Mouse (Mus musculus) cerebellum, postnatal 4 days (tissue): ENCODE data around the gene Syngr4.
"Not testable (repeated sequence)": the region's sequence is repeated elsewhere in the genome, so short reads cannot be mapped to it uniquely, and the experiment has no call there.

Experiments used
- DNase-seq, 2 experiments: peaks; one replicate each; pipeline ENCODE4 v3.0.0; 2022; ENCODE audit warnings: low spot score in 2 of 2, mixed read lengths in 1 of 2

The Syngr4 gene

DNA sequence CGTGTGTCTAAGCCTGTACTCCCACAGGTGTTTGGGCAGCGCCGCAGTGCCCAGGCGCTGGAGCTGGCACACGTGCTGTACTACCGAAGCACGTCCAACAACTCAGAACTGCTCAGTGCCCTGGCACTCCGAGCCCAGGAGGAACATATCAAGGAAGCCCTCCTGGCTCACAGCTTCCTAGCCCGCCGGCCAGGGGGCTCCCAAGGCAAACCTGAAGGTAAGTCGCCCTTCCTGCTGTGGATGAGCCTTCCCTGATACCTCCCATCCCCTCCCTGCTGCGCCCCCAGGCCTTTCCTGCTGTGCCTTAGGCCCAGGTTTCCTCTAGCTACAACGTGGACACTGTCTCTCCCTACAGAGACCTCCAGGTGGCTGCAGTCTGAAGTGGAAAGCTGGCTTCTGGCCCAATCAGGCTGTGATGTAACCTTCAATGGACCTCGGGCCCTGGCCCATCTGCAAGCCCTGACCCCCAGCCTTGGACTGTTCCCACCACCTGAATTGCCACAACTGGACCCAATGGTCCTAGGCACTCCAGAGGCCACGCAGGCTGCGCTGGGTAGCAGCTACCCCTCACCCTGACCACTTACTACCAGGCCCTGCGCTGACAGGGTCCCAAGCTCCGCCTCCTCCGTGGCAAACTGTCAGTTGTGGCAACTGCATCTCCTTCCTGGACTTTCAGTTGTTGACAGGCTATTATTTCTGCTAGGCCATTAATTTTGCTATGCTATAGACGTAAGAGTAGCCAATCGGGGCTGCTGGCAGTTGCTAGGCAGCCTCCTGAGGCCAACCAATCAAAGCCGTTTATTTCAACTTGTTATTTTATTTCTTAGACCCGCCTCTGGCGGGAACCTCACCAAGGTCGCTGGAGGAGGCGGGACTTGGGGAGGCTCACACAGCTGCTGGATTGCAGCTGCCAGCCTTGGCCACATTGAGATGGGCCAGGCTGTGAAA, 19.8 kb upstream of the Syngr4 start:
- peak in 1 of 2 experiments; percentile 54 for DNase-seq

DNA sequence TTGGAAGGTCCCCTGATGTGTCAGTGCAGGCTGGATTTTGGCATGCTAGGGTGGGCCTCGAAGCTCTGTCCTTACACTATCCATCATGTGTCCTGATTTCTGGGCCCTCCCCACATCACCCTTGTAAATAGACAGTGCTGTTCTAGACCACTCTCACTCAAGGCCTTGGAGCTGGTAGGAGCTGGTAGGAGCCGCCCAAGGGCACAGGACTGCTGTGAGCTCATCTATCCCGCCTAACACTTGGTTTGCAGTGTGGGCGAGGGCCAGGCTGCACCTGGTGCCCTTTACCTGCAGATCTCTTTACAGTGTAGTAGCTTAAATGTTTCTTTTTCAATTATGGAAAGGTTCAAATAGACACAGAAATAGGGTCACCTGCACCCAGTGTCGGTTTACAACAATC, 18.5 kb upstream of the Syngr4 start:
- DNase-seq, result no peak

DNA sequence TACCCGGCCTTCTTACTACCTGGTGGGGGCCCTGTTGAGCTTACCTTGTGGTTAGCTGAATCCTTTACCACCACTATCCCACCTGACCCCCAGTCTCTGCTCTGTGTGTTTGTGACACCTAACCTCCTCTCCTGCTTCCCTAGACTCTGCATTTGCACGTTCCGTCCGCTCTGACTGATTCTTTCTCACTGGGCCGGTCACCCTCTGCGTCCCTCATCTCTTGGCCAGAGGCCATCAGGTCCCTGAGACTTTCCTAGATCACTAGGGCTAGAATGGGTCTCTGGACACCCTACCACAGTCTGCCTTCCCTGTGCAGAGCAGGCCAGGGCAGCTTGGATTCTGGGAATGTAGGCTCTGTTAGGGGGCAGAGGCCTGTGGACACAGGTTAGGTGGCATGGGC, 17.6 kb upstream of the Syngr4 start:
- DNase-seq, result no peak

DNA sequence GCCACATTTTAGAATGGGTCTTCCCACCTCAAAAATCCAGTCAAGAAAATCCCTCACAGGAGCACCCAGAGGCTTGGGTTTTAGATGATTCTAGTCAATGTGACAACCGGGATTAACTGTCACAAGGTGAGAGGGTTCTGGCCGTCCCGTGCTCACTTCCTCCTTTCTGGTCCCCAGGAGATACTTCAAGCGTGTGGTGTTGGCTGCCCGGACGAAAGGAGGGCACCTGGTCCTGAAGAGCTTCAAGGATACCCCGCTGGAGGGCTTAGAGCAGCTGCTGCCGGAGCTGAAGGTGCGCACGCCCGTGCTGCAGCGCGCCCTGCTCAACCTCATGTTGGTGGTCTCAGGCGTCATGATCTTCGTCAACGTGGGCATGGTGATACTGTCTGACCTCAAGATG, 12.6 kb upstream of the Syngr4 start:
- DNase-seq, result no peak

DNA sequence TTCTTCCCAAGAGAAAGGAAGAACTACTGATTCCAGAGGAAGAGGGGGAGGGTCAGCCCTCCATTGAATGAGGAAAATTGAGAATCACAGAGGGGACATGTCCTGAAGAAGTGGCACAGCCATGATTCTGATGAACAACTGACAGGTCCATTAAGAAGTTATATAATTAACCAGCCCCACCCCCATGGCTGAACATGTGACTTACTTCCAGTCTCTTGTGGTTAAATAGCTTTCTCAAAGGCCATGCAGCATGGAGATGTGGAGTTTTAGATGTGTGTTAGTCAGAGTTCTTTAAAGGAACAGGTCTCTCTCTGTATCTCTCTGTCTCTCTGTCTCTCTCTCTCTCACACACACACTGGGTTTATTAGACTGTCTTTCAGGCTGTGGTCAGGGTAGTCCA, 11.9 kb upstream of the Syngr4 start:
- DNase-seq, result no peak

DNA sequence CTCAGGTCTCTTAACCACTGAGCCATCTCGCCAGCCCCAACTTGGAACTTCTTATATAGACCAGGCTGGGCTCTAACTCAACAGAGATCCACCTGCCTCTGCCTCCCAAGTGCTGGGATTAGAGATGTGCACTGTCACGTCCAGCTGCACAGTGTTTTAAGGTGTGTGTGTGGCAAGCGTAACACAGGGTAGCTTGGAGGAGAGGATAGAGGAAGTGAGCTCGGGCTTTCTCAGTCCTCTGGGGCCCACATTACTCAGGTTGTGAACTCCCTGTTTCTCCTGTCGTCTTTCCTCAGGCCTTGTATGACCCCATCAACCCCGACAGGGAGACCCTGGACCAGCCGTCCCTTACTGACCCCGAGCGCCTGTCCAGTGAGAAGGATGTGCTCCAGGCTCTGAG, 10.1 kb upstream of the Syngr4 start:
- DNase-seq, result no peak

DNA sequence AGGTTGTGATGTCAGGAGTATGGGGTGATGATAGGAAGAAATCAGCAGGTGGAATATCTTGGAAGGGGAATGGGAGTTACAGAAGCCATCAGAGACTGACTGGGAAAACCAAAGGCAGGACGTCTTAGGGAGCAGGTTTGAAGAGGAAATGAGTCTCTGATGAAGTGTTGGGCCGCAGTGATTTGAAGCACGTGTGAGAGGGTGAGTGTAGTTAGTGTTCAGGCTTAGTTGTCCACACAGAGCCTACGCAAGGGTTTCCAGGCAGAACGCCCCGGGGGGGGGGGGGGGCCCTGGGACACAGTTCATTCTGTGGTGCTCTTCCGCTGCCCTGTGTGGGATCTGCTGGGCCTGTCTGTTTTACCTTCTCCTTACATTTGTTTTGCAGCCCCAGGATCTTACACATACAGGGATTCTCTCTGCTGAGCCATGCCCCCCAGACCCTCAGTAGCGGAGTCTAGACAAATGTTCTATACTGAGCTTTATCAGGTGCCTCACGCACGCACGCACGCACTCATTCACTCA, 6.0 kb upstream of the Syngr4 start:
- no peak for DNase-seq

DNA sequence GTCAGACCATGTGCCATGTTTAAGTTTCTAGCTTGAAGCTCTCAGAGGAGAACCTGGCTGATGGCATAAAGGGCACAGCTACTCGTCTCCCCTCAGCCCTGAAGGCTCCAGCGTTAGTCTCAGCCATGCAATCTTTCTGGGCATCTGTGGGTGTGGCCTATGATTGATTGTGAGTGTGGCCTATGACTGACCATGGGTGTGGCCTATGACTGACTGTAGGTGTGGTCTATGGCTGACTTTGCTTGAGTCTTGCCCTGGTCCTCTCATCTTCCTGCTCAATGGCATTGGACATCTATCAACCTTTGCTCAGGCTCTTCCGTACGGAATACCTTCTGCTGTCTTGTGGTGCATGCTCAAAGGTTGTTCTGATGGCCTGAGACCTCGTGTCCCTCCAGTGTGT, 5.0 kb upstream of the Syngr4 start:
- DNase-seq, result no peak

DNA sequence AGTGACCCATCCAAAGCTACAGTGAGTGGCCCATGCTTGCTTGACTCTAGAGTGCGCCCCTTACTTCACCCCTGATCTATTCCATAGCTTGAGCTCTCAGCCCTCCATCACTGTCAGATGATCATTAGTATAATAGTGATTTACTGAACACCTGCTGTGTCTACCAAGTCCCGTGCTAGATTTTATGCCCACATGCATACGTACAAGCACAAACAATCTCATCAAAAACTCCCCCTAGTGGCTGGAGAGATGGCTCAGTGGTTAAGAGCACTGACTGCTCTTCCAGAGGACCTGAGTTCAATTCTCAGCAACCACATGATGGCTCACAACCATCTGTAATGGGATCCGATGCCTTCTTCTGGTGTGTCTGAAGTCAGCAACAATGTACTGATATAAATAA, 1.6 kb upstream of the Syngr4 start:
- not testable (repeated sequence) for DNase-seq

DNA sequence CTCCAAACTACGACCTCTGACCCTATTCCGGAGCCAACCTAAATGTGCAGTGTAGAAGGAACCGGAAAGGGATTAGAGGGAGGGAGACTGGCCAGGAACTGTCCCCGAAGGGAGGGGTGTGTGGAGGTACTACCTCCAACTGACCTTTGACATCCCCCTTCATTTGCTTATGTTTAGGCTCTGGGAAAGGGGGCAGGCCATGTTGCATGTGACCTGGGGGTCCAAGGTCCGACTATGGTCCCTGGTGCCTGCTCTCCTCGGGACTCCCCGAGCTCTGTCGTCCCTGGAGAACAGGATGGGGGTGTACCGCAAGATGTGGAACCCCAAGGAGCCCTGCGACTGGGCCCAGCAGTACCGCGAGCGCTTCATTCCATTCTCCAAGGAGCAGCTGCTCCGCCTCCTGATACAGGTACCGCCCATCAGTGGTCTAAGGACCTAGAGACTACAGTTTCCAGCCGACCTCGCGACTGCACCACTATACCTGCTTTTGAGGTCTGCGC, 794 bp upstream of the Syngr4 start:
- no peak for DNase-seq

DNA sequence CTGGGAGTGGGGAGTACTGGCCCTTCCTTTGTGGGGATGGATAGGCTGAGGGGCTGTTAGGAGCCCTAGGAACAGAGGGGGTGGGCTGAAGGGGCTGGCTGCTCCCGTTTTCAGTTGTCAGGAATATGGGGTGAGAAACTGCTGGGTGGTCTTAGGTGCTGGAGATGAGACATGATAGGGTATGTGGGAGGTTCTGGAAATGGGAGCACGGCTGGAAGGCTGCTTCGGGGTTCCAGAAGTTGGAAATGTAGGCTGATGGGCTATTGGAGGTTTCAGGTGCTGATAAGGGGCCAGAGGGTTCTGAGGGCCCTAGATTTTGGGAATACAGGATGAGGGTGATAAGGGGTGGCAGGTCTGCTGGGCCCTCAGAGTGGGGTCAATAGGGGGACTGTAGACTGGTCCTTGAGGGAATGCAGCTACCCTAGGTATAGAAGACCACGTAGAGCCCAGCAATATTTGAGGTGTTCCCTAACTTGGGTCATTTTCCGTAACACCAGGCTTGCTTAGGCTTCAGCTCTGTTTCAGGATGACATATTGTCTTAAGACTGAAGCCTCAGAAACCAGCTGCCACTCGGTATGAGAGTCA, 490 bp downstream of the Syngr4 start:
- no peak for DNase-seq

DNA sequence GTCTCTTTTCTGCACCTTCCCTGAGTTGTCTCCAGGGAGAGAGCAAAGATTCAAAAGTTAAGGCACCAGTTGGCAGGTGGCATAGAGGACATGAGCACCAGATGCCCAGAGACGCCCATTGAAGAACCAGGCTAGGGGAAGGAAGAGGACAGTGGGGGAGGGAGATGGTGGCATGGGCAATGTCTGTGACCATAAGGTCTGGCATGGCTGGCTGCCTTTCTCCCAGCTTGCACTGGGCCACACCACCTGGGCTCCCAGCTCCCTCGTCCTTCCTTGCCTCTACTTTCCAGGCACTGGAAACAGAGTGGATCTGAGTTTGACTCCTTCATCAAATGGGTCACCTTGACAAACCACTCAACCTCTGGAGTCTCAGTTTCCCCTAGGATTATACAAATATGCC, 3.9 kb downstream of the Syngr4 start:
- no peak for DNase-seq

DNA sequence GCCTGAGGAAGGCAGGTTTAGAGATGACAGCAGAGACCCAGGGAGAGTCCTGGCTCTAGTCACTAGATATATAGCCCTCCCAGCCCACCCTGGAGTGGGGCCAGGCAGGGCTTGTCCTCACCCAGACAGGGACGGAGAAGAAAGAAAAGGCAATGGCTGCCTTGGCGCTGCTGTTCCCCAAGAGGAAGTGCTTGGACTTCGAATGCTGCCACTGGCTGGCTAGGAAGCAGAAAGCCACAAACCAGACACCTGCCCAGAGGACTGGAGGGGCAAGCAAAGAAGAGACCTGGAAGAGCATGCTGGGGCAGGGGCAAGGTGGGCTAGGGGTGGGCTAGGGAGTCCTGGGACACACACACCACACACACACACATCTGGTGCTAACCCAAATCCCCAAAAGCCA, 9.3 kb downstream of the Syngr4 start:
- DNase-seq, result no peak

DNA sequence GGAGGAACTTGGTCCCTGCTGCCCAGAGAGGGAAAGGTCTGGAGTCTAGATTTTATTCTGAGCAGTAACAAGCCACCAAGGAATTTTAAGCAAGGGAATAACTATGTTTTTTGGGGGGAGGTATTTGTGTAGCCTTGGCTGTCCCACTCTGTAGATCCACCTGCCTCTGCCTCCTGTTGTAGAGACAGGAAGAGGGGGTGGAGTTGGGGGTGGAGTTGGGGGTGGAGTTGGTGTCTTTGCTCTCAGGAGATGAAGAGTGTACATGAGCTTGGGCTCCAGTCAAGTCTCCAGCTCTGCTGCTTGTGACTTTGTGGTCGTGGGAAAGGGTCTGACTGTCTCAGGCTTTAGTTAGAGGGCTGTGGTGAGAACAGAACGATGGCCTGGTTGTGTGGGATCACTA, 15.5 kb downstream of the Syngr4 start:
- no peak for DNase-seq

DNA sequence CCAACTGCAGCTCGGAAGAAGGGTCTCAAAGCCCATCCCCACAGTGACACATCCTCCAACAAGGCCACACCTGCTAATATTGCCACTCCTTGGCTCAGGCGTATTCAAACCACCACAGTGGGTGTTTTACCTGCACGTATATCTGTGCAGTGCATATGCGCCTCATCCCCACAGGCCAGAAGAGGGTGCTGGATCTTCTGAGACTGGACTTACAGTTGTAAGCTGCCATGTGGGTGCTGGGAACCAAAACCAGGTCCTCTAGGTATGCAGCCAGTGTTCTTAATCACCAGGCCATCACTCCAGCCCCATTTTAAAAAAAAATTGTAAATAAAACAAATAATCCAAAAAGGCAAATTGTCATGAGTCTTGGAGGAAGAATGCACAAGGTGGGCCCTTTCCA, 16.0 kb downstream of the Syngr4 start:
- DNase-seq, result no peak

DNA sequence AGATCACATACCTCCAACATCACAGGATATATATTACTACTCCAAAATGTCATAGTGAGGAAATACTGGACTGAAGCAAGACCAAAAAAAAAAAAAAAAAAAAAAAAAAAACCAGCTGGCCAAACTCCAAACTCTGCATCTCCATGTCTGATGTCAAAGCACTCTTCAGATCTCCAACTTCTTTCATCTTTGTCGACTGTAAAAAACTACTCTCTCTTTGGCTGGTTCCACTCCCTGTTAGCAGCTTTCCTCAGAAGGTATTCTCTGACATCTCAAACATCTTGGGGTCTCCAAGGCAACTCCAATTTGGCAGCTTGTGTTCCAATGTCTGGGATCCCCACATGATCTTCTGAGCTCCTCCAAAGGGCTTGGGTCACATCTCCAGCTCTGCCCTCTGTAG, 18.2 kb downstream of the Syngr4 start, which contains the start of gene Grin2d:
Gene Grin2d (minus strand): TSS at position 101 of the 400 bp plus-strand sequence.
- not testable (repeated sequence) for DNase-seq

DNA sequence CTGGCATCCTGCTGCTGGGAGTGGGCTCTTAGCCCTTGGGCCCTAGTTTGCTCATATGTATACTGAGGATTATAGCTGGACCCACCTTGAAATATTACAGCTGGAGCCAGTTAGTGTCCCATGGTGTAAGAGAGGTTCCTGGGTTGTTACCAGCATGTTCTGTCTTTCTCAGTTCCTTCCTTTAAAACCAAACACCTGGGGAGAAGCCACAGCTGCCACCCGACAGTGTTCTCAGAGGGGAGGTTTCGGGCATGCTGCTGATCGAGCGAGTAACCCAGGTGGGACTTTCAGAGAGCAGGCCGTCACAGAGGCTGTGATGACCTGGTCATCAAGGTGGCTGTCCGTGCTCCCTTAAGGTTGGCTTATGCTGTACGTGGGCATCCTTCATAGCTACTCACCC, 19.6 kb downstream of the Syngr4 start:
- no peak for DNase-seq

DNA sequence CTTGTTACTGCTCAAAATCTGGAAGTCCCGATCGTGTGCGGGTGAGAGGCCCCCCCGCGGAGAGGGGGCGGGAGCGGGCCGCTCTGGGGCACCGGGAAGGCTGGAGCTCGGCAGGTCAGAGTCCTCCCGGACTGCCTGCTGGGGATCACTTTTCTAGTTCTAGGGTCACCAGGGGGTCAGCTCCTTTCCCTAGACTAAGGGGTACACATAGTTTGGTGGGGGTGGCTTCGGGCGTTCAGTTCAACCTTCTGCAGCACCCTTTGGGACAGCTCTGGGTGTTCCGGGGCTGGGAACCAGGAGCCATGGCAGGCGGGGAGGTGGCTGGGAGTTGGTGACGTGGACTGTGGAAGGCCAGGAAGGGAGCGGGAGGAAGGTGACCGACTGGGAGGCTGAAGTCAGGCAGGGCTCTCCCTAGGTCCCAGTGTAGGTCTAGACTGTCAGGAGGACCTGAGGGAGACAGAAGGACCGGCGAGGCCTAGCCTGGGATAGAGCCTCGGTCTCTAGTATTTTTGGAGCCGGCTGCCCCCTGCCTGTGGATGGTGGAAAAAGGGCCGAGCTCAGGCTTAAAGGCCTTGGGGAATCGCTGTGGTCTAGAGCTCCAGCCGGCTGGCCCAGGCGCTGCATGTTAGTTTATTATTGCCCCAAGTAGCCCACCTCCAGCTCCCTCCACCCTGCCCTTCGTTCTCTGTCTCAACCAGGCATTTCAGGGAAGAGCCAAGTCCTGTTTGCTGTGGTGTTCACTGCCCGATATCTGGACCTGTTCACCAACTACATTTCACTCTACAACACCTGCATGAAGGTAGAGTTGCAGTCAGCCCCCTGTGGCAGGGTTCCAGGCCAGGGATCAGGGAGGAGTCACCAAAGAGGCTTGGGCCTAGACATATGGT, 23.2 kb downstream of the Syngr4 start:
- peak in 1 of 2 experiments; percentile 68 for DNase-seq

DNA sequence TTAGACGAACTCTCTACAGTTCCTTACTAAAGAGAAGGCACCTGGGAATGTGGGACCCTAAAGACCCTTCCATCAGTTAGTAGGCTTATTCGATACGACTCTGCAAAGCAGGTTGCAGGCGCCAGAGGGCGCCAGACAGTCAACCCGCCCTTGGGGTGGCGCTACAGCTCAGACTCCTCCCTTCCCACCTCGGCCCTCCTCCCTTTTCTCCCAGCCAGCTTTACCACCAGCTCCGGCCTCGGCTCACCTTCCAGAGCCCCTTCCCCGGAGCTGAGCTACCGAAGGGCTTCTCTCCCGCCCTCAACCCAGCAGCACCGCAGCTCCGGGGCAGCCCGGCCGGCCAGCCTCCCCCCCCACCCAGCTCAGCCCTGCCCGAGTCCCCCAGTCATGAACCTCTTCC, 23.9 kb downstream of the Syngr4 start, which contains the start of gene Kdelr1:
Gene Kdelr1 (plus strand): TSS at position 149 of the 400 bp plus-strand sequence.
- peak; percentile 91 to 95 for DNase-seq

DNA sequence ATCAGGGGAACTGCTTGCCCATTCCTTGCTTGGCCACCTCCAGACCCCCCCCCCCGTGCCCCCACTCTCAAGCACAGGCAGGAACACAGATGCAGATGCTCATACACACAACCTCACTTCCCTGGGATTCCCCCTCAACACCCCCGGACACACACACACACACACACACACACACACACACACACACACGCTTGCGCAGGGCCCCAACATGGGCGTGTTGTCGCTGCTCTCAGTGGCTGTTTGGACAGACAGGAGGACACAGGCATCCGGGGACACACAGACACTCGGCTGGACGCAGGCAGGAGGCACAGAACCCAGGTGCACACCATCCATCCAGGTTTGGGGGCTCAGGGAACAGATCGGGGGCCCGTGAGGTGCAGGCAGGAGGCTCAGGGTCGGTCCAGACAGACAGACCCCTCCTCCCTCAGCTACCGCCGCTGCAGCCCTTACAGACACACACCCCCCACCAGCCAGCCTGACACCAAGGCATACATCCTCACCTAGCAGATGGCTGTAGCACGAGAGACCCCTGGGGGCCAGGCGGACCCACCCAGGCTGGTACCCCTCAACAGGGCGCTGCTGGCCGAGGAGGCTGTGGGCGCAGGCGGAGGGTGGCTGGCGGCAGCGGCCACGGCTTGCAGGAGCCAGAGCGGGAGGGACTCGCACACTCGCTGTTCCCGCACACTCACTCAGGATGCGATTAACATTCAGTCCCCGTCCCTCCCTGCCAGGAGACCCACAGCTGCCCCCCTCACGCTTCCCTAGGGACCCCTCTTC, 26.0 kb downstream of the Syngr4 start:
- DNase-seq, result peak in 1 of 2 experiments; percentile 34

DNA sequence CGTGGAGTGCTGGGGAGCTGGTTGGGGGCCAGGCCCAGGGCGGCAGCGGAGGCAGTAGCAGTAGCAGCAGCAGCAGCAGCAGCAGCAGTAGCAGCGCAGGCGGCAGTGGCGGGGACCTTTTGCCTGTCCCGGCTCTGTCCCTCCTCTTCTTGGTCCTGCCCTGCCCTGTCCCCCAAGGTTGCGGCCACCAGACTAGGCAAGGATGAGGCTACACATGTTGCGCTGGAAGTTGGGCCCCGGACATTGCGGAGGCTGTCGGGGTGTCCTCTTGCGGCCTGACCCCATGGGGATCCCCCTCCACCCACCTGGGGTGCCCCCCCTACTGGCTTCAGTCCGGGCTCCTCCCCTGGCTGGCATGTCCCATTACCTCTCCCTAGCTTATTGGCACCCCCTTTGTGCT, 26.7 kb downstream of the Syngr4 start:
- DNase-seq, result peak in 1 of 2 experiments; percentile 29
